9 mouse cellular contexts compared by ENCODE assay signal in genomic region chr1:157446325-157446724, GRCm38 (mm10). TPM values are rescaled to one million over a fixed set of nuclear protein-coding genes. Genes with fewer than 3 reads are reported as not detected.
DNase-seq lines count a peak whose midpoint lies in the region; ATAC-seq and TF ChIP-seq lines count a peak whose summit lies in the region.
"Had no signal": no experiment of that assay in that cellular context is flagged by ENCODE, and none has a peak within 500 bp of the region (broad histone marks: within the 10 kb centered on the region; RNA-seq: fewer than 3 reads in every experiment).

No protein-coding gene starts in this region.

- TF ChIP-seq EP300 in heart, adult 2 months (IDR thresholded peaks at IDR 0.05; ENCODE audit: insufficient read depth, low read depth, low read length) = peak; percentile 73; the same call in 1 of the 2 replicates
- TF ChIP-seq EP300 in MEL (IDR thresholded peaks at IDR 0.05; ENCODE audit: low read depth in 1 of 2, low read length in 2 of 2) = no peak

- DNase-seq in heart, adult 2 months = peak; percentile 83
- DNase-seq in MEL (ENCODE audit: low read depth, low spot score) = no peak
- DNase-seq in cerebellum, postnatal 10 days = peak; percentile 90 to 93
- peak; percentile 52 for DNase-seq in heart, postnatal 25 days (ENCODE audit: low spot score)
- peak; percentile 65 for DNase-seq in left cerebral cortex, adult 11 months (ENCODE audit: low spot score)
- DNase-seq in retina, adult 2 months (ENCODE audit: low read depth, low spot score) = peak; percentile 36

- TF ChIP-seq RAD21 in MEL (IDR thresholded peaks at IDR 0.05; ENCODE audit: low read depth, low read length) = peak; percentile 55

- no peaks in the 10 kb centered on the region for H3K79me2 ChIP-seq in heart, adult 2 months (replicated peaks; ENCODE audit: control insufficient read depth, insufficient read depth, low read length)
- H3K79me2 ChIP-seq in MEL (ENCODE audit: control insufficient read depth, insufficient read depth, low read length, poor library complexity) = no peaks in the 10 kb centered on the region; the same call in 1 of the 2 replicates

- intact Hi-C loops in heart, adult 2 months (cut with DNase I) = loop anchor here (1.0 to 5.0 kb wide), 3 partner anchors 91 to 159 kb away; no protein-coding TSS in a partner anchor
- intact Hi-C loops in heart, postnatal 25 days (cut with DNase I) = loop anchor here (2.0 kb wide), 1 partner anchor 148 kb away; no protein-coding TSS in a partner anchor

- no peak overlapping the region for H3K4me3 ChIP-seq in heart, adult 2 months
- no peak overlapping the region for H3K4me3 ChIP-seq in heart, embryonic 12.5 days
- H3K4me3 ChIP-seq in MEL (ENCODE audit: control insufficient read depth in 1 of 2, insufficient read depth in 1 of 2, low read depth in 2 of 2, low read length in 2 of 2) = no peak overlapping the region
- no peak overlapping the region for H3K4me3 ChIP-seq in neural tube, embryonic 15.5 days (replicated peaks)
- H3K4me3 ChIP-seq: hindbrain, embryonic 15.5 days had no signal

- peaks cover 19% of the 10 kb centered on the region for H3K36me3 ChIP-seq in heart, adult 2 months (ENCODE audit: control insufficient read depth, insufficient read depth, low read length)
- H3K36me3 ChIP-seq in heart, embryonic 12.5 days = no peaks in the 10 kb centered on the region
- peaks cover 0 to 24% of the 10 kb centered on the region in 2 experiments; a peak in 2 of 4 replicates for H3K36me3 ChIP-seq in MEL (ENCODE audit: control insufficient read depth in 1 of 2, insufficient read depth in 2 of 2, low read length in 2 of 2)
- H3K36me3 ChIP-seq in neural tube, embryonic 15.5 days = no peaks in the 10 kb centered on the region
- H3K36me3 ChIP-seq: hindbrain, embryonic 15.5 days had no signal

- peak overlapping the region; percentile 95 for H3K27ac ChIP-seq in heart, adult 2 months
- H3K27ac ChIP-seq in heart, embryonic 12.5 days (ENCODE audit: poor library complexity, severe bottlenecking) = no peak overlapping the region
- H3K27ac ChIP-seq in MEL (ENCODE audit: control insufficient read depth, low read depth, low read length) = no peak overlapping the region
- H3K27ac ChIP-seq in neural tube, embryonic 15.5 days (replicated peaks) = no peak overlapping the region
- H3K27ac ChIP-seq: hindbrain, embryonic 15.5 days had no signal

- no peak; the same call in 1 of the 2 replicates for TF ChIP-seq CTCF in heart, adult 2 months (IDR thresholded peaks at IDR 0.05)
- TF ChIP-seq CTCF in MEL (IDR thresholded peaks at IDR 0.05 in 2 of 3, conservative IDR thresholded peaks at IDR 0.05 in 1 of 3; ENCODE audit: control insufficient read depth in 1 of 3, insufficient read depth in 1 of 3, low read depth in 2 of 3, low read length in 3 of 3, poor library complexity in 1 of 3, severe bottlenecking in 1 of 3) = peak; percentile 25 to 70 (median 49)

- H3K4me2 ChIP-seq in heart, embryonic 12.5 days = no peak overlapping the region
- no peak overlapping the region for H3K4me2 ChIP-seq in neural tube, embryonic 15.5 days
- H3K4me2 ChIP-seq: hindbrain, embryonic 15.5 days had no signal

- H3K4me1 ChIP-seq in heart, adult 2 months (ENCODE audit: control insufficient read depth, insufficient read depth, low read length) = peaks cover 29% of the 10 kb centered on the region
- peaks cover 66% of the 10 kb centered on the region for H3K4me1 ChIP-seq in heart, embryonic 12.5 days (replicated peaks)
- peaks cover 4 to 37% of the 10 kb centered on the region in 2 experiments for H3K4me1 ChIP-seq in MEL (ENCODE audit: control insufficient read depth in 1 of 2, insufficient read depth in 2 of 2, low read length in 2 of 2)
- peaks cover 41% of the 10 kb centered on the region for H3K4me1 ChIP-seq in neural tube, embryonic 15.5 days

- WGBS in heart, adult 2 months = 38% methylated on average over 7 of the region's 7 CpGs
- 60% methylated on average over 7 of the region's 7 CpGs for WGBS in heart, embryonic 12.5 days
- WGBS in neural tube, embryonic 15.5 days = 57% methylated on average over 7 of the region's 7 CpGs

- ATAC-seq in heart, embryonic 12.5 days (ENCODE audit: insufficient number of reproducible peaks, low FRiP score) = no peak
- no peak for ATAC-seq in neural tube, embryonic 15.5 days (ENCODE audit: low FRiP score)

- no peak overlapping the region for H3K9ac ChIP-seq in heart, adult 2 months (ENCODE audit: low read depth, low read length)
- no peak overlapping the region for H3K9ac ChIP-seq in heart, embryonic 12.5 days
- no peak overlapping the region for H3K9ac ChIP-seq in MEL (ENCODE audit: control insufficient read depth, low read depth, low read length, poor library complexity, severe bottlenecking)
- H3K9ac ChIP-seq in neural tube, embryonic 15.5 days (replicated peaks) = no peak overlapping the region
- H3K9ac ChIP-seq: hindbrain, embryonic 15.5 days had no signal

- H3K9me3 ChIP-seq in heart, embryonic 12.5 days (replicated peaks) = no peaks in the 10 kb centered on the region
- no peaks in the 10 kb centered on the region for H3K9me3 ChIP-seq in MEL (replicated peaks; ENCODE audit: insufficient read depth, low read length)
- H3K9me3 ChIP-seq in neural tube, embryonic 15.5 days (replicated peaks) = no peaks in the 10 kb centered on the region
- H3K9me3 ChIP-seq: hindbrain, embryonic 15.5 days had no signal

- no peaks in the 10 kb centered on the region for H3K27me3 ChIP-seq in heart, adult 2 months (ENCODE audit: control insufficient read depth, insufficient read depth, low read length)
- H3K27me3 ChIP-seq in heart, embryonic 12.5 days (replicated peaks) = no peaks in the 10 kb centered on the region
- no peaks in the 10 kb centered on the region for H3K27me3 ChIP-seq in MEL (ENCODE audit: control insufficient read depth in 1 of 2, insufficient read depth in 2 of 2, low read length in 2 of 2)
- no peaks in the 10 kb centered on the region; the same call in 1 of the 2 replicates for H3K27me3 ChIP-seq in neural tube, embryonic 15.5 days (replicated peaks)
- H3K27me3 ChIP-seq: hindbrain, embryonic 15.5 days had no signal

- no peak for TF ChIP-seq POLR2A in heart, adult 2 months (IDR thresholded peaks at IDR 0.05; ENCODE audit: insufficient read depth, low read depth, low read length)
- no peak for TF ChIP-seq POLR2A in MEL (IDR thresholded peaks at IDR 0.05; ENCODE audit: control insufficient read depth in 1 of 2, insufficient read depth in 1 of 2, low read depth in 1 of 2, low read length in 2 of 2, poor library complexity in 1 of 2)

TF ChIP-seq in MEL, 35 proteins besides CTCF, POLR2A, EP300 and RAD21:
- TF ChIP-seq MAFK (IDR thresholded peaks at IDR 0.05; ENCODE audit: borderline replicate concordance, low read depth, low read length) (no peak), MAZ (IDR thresholded peaks at IDR 0.05; ENCODE audit: low read depth, low read length) (no peak), SMC3 (IDR thresholded peaks at IDR 0.05; ENCODE audit: low read depth, low read length) (peak; percentile 50), ZC3H11A (IDR thresholded peaks at IDR 0.05; ENCODE audit: low read depth, low read length) (peak; percentile 40; the same call in 1 of the 2 replicates), CHD2 (IDR thresholded peaks at IDR 0.05; ENCODE audit: low read length) (no peak), ZKSCAN1 (IDR thresholded peaks at IDR 0.05; ENCODE audit: low read depth, low read length) (no peak), TCF12 (IDR thresholded peaks at IDR 0.05; ENCODE audit: low read depth, low read length) (no peak)

RNA-seq across cellular contexts. Expression of gene Cryzl2, which starts 12.1 kb away (rescaled TPM):
- total RNA-seq in heart, adult 2 months (2021) = 1 to 10 TPM; 8.4 to 9.5 TPM
- polyA plus RNA-seq in heart, adult 2 months (2012; rRNA removed) = 15.2 and 21.8 TPM in 2 replicates
- polyA plus RNA-seq in heart, embryonic 12.5 days (2016; fragmentation: Nextera tagmentation; extraction: Ambion mirVana) = 28.4 and 29.7 TPM in 2 replicates
- 0.12 TPM in 1 of 2 replicates, not detected in the other for total RNA-seq in MEL (2012; rRNA removed)
- polyA plus RNA-seq in MEL (2012; ENCODE audit: insufficient read depth in 1 of 2, insufficient read length in 2 of 2, low read depth in 1 of 2, low replicate concordance in 2 of 2, missing spikeins in 1 of 2) = under 1 TPM in 1 of 2 experiments, not detected in 1; 0.04 TPM
- 10 to 100 TPM in 1 of 2 experiments, 1 to 10 TPM in 1; 8.4 to 10.3 TPM for total RNA-seq in heart, postnatal 25 days (2021)
- 6.5 and 8.6 TPM in 2 replicates for polyA plus RNA-seq in neural tube, embryonic 15.5 days (2015; fragmentation: Nextera tagmentation; extraction: Ambion mirVana)

RNA-seq across cellular contexts. Expression of gene Rasal2, which starts 33.9 kb away (rescaled TPM):
- total RNA-seq in heart, adult 2 months (2021) = 10 to 100 TPM; 22.2 to 23.2 TPM
- polyA plus RNA-seq in heart, adult 2 months (2012; rRNA removed) = 5.1 and 10.7 TPM in 2 replicates
- polyA plus RNA-seq in heart, embryonic 12.5 days (2016; fragmentation: Nextera tagmentation; extraction: Ambion mirVana) = 20.4 and 21.9 TPM in 2 replicates
- 1.5 and 1.9 TPM in 2 replicates for total RNA-seq in MEL (2012; rRNA removed)
- 1 to 10 TPM in 1 of 2 experiments, not detected in 1; 3.2 TPM for polyA plus RNA-seq in MEL (2012; ENCODE audit: insufficient read depth in 1 of 2, insufficient read length in 2 of 2, low read depth in 1 of 2, low replicate concordance in 2 of 2, missing spikeins in 1 of 2)
- total RNA-seq in heart, postnatal 25 days (2021) = 10 to 100 TPM; 21.6 to 34.8 TPM
- 34.2 and 39.1 TPM in 2 replicates for polyA plus RNA-seq in neural tube, embryonic 15.5 days (2015; fragmentation: Nextera tagmentation; extraction: Ambion mirVana)
